Mouse (Mus musculus): ENCODE data around the gene Fosl2.
A peak's percentile ranks its signal among the peaks of the same experiment; 100 is the strongest.
"Not testable (repeated sequence)": the region's sequence is repeated elsewhere in the genome, so short reads cannot be mapped to it uniquely, and the experiment has no call there.

Gene Fosl2

GRCm38 (mm10) chr5:32134051-32134732 is 1.4 kb upstream of the Fosl2 start:
- peak; percentile 52 for DNase-seq

- no peak for DNase-seq
These were observed 682 bp upstream of the Fosl2 start for GRCm38 (mm10) chr5:32134903-32135335.

GRCm38 (mm10) chr5:32136301-32136863 is 781 bp downstream of the Fosl2 start:
- DNase-seq: peak; percentile 68

- peak; percentile 45 for DNase-seq
These were observed 1.5 kb downstream of the Fosl2 start for GRCm38 (mm10) chr5:32137106-32137522.

DNA sequence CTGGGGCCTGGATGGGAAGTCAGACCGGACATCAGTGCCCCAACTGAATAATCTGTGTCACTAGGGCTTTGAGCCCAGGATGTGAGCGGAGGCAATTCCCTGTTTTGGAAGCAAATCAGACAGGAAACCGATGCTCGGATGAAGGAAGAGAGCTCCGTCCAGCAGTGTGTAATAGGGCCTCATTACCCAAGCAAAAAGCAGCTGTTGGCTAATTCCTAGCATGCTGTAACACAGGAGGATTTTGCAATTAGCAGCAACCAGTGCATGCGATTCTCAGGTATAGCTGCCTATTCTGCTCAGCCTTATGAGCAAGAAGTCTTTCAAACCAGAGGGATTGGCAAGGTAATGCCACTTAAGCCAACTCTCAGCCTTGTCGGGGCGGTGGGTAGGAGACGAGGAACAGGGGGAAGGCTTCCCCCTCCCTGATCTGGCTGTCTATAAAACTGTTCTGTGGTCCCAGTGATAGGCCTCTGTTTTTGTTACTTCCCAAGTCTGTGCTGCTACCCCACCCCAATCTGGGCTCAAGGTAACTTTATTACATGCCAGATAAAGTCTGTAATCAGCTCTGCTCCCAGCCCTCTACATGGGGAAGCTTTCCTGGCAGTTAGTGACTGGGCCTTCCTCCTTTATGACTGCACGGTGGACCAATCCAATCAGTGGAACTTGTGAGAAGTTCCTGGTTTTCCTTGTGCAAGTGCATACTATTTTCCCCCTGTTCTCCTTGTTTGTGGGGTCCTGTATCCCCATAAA is 3.0 kb downstream of the Fosl2 start:
- DNase-seq: peak; percentile 18

GRCm38 (mm10) chr5:32139516-32140037 is 4.0 kb downstream of the Fosl2 start:
- DNase-seq: peak; percentile 80

- no peak for DNase-seq
These were observed 6.3 kb downstream of the Fosl2 start for GRCm38 (mm10) chr5:32141899-32142298.

DNA sequence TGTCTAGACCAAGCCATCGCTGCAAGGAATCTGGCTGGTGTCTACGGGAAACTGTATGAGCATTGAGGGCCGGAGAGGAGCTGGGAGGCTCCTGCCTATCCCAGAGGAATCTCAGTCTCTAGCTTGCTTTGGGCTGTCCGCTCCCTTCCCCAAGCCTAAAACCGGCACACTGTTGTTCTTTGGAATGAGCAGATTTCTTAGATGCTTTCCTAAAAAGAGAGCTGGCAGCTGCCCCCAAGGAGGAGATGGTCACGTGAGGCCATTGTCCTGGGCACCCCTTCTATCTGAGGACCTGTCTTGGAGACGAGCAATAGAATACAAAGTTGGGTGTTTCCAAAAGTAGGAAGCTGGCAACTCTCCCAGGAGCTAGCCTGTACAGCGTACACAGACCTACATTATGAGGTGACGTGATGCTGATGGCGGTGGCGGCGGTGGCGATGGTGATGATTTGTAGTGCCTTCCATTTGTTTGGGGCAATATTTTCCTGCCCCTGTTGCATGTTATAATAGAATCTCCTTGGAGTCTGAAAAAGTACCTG is 7.9 kb downstream of the Fosl2 start:
- no peak for DNase-seq

- no peak for DNase-seq
These were observed 10.7 kb downstream of the Fosl2 start for GRCm38 (mm10) chr5:32146281-32146680.

GRCm38 (mm10) chr5:32148593-32148992 is 13.0 kb downstream of the Fosl2 start:
- no peak for DNase-seq

DNA sequence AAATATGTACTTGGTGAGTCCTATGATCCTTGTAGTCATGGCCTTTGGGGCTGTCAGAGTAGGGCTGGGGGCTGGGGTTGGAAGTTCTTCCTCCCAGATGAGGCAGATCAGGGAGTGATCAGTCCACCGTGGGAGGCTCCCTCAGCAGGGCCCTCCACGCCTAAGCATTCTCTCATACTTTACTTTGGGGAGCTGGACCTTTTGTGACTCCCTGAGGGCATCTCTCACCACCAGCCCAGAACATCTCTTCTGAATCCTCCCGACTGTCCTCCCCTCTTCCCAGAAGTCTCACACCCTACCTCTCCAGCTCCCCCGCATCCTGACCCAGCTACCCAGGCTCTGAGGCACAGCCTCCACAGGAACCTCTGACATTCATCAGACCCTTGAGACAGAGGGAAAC is 15.6 kb downstream of the Fosl2 start:
- no peak for DNase-seq

- no peak for DNase-seq
These were observed 17.3 kb downstream of the Fosl2 start for GRCm38 (mm10) chr5:32152725-32153417.

DNA sequence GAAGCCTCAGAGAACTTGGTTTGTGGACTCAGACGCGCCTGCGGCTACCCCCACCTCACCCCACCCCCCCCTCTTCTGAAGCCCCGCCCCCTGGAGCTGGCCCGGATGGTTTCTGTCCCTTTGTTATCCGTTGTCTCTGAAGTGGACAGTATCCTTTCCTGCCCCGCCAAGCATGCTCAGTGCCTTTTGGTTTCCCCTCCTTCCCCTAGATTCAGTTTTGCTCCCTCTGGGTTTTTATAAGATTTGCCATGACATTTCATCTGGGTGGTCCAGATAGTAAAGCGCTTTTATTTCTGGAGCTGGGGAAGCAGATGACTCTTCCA is 17.8 kb downstream of the Fosl2 start:
- DNase-seq: no peak

DNA sequence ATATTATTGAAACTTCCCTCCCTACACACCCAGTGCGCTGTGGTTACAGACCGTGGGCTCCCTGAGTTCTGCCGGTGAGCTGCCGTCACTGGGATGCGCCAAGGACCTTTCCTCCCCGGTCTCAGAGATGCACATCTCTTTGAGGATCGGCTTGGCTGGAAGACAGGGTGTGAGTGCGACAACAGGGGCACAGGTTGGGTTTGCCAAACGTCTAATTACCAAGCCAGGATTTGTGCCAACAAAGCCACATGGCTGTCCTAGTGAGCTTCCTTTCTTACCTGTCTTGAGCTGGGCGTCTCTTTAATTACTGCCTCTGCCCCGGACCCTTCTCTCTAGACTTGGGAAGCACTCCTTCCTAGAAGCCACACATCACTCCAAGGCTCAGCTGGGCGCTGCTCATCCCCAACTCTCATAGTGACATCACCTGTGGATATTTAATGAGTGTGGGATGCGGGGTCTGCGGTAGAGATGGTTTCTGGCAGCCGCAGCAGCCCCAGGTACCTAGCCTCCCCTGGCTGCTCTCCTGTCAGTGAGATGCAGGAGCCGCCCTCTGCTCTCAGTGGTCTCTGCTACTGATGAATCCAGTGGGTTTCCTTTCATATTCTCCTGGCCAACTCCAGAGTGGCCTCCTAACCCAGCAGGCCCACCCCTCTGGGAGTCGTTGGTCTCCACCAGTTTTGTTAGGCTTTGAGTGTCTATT is 18.3 kb downstream of the Fosl2 start:
- peak; percentile 32 for DNase-seq

GRCm38 (mm10) chr5:32154931-32155688 is 19.5 kb downstream of the Fosl2 start:
- DNase-seq: no peak

DNA sequence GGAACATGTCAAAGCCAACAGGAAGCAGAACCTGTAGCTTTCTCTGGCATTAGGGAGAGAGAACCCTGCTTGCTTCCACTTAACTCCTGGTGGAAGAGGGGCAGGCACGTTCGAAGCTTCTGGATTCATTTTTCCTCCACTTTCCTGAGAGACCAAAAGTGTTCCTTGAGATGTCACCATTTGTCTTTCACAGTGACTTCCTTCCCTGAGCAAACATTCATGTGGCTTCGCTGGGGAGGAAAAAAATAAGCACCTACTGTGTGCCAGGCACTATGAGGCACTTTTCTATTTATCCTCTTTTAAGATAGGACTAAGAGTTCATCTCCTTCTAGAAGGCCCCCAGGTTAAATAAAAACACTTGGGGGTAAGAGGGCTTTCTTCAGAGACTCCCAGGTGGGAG is 20.3 kb downstream of the Fosl2 start:
- no peak for DNase-seq

GRCm38 (mm10) chr5:32163478-32164043 is 28.0 kb downstream of the Fosl2 start:
- DNase-seq: no peak

DNA sequence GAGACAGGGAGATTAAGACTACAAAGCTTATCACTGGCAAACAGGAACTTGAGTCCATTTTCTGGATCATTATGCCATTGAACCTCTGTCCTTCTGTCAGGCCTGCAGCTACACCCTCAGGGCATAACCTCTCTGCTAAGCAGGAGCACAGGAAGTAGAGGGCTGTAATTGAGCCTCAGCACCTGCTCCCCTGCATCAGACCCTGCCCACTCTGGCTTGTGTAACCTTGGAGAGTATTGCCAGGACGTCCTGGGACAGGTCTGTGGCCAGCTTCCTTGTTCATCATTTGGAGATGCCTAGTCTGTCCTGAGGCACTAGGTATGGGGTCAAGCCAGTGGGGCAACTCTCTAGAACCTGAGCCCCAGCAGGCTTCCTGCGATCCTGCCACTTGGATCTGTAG is 36.6 kb downstream of the Fosl2 start:
- no peak for DNase-seq

DNA sequence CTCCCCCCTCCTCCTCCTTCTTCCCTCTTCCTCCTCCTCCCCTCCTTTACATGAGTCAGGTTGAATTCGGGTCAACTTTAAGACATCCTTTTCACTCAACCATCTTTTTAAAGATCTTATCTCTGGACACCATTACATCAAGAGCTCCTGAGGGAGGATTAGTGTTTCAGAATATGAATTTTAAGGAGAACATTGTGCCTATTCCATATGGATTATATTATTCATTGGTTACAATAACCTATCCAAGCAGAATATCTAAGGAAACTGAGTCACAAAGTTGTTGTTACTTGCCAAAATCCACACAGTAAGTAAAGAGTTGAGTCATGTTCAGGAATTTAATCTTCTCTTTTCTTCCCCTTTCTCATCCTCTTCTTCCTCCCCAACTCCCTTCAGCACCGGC is 41.2 kb downstream of the Fosl2 start:
- no peak for DNase-seq

GRCm38 (mm10) chr5:32177737-32178136 is 42.1 kb downstream of the Fosl2 start:
- DNase-seq: no peak

DNA sequence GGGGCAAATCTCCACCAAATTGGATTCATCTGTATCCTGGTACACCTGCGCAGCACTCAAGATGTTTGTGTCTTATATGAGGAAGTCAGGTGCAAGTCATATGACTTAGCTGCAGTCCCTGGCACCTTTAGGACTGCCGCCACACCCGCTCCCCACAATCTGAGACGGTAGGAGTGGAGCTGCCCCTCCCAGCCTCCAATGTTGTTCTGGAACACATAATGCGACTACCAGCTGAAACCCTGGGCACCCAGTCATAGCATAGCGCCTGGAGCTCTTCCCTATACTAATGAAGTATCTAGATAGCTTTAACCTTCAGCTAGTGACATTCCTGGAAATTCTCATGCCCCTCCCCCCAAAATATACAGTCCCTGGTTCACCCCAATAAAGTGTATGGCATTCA is 43.1 kb downstream of the Fosl2 start:
- DNase-seq: not testable (repeated sequence)

All from cerebellum, adult 9-10 months (tissue).